Mouse (Mus musculus): Measurements from ENCODE around the gene Cntnap1. TPM values are rescaled to one million over a fixed set of nuclear protein-coding genes. Genes with fewer than 3 reads are reported as not detected.
"Not testable (repeated sequence)": the region's sequence is repeated elsewhere in the genome, so short reads cannot be mapped to it uniquely, and the experiment has no call there.

The Cntnap1 gene
- polyA plus RNA-seq, 1 experiment from 2014 or later = 0.46 TPM

GRCm38 (mm10) chr11:101152825-101153224 is 17.5 kb upstream of the Cntnap1 start:
- Histone ChIP-seq H3K9ac (no peak overlapping the region), H3K36me3 (no peaks in the 10 kb centered on the region), H3K9me3 (no peaks in the 10 kb centered on the region), H3K4me2 (replicated peaks) (no peak overlapping the region), H3K4me1 (peaks cover 36% of the 10 kb centered on the region), H3K27me3 (0 out of 2 replicates have a peak, but pooled peaks cover 5% of the 10 kb centered on the region), H3K4me3 (no peak overlapping the region), H3K27ac (no peak overlapping the region)
- WGBS = 72% methylated on average over 1 of the region's 1 CpGs
- no peak for ATAC-seq (ENCODE audit: low FRiP score, low read depth)

DNA sequence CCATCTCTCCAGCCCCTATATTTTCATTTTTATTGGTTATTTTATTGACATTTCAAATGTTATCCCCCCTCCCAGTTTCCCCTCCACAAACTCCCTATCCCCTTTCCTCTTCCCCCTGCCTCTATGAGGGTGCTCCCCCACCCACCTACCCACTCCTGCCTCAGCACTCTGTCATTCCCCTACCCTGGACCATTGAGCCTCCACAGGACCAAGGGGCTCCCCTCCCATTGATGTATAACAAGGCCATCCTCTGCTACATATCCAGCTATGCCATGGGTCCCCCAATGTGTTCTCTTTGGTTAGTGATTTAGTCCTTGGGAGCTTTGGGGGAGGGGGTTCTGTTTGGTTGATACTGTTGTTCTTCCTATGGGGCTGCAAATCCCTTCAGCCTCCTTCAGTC is 15.7 kb upstream of the Cntnap1 start:
- H3K9ac ChIP-seq = no peak overlapping the region
- H3K36me3 ChIP-seq = no peaks in the 10 kb centered on the region
- ATAC-seq (ENCODE audit: low FRiP score, low read depth) = no peak
- H3K27ac ChIP-seq = no peak overlapping the region
- 0 out of 2 replicates have a peak, but pooled peaks cover 7% of the 10 kb centered on the region for H3K27me3 ChIP-seq
- peaks cover 21% of the 10 kb centered on the region for H3K4me1 ChIP-seq
- H3K4me3 ChIP-seq = no peak overlapping the region
- H3K9me3 ChIP-seq = no peaks in the 10 kb centered on the region
- no peak overlapping the region for H3K4me2 ChIP-seq (replicated peaks)

GRCm38 (mm10) chr11:101155151-101155550 is 15.2 kb upstream of the Cntnap1 start:
- Histone ChIP-seq H3K27me3 (0 out of 2 replicates have a peak, but pooled peaks cover 7% of the 10 kb centered on the region), H3K4me2 (replicated peaks) (peak overlapping the region; percentile 85), H3K9ac (no peak overlapping the region; the same call in 1 of the 2 replicates), H3K36me3 (no peaks in the 10 kb centered on the region), H3K27ac (no peak overlapping the region), H3K4me1 (peaks cover 16% of the 10 kb centered on the region), H3K9me3 (no peaks in the 10 kb centered on the region), H3K4me3 (no peak overlapping the region)
- 64% methylated on average over 6 of the region's 6 CpGs for WGBS
- no peak for ATAC-seq (ENCODE audit: low FRiP score, low read depth)

- H3K27me3 ChIP-seq = peaks cover 11% of the 10 kb centered on the region; the same call in 1 of the 2 replicates
- H3K9me3 ChIP-seq = no peaks in the 10 kb centered on the region
- H3K9ac ChIP-seq = peak within 1 kb of the TSS; percentile 79
- peak within 1 kb of the TSS; percentile 85 for H3K4me2 ChIP-seq (replicated peaks)
- ATAC-seq (ENCODE audit: low FRiP score, low read depth) = peak; percentile 80
- WGBS = 2% methylated on average over 36 of the region's 36 CpGs
- H3K36me3 ChIP-seq = no peaks in the 10 kb centered on the region
- H3K4me3 ChIP-seq = peak within 1 kb of the TSS; percentile 49
- H3K4me1 ChIP-seq = peaks cover 16% of the 10 kb centered on the region; the same call in 1 of the 2 replicates
- no peak within 1 kb of the TSS; the same call in 1 of the 2 replicates for H3K27ac ChIP-seq
Measured at GRCm38 (mm10) chr11:101155728-101156371, 14.5 kb upstream of the Cntnap1 start, which contains the start of gene Tubg2. Tubg2 (plus strand) TSS chr11:101155907.

DNA sequence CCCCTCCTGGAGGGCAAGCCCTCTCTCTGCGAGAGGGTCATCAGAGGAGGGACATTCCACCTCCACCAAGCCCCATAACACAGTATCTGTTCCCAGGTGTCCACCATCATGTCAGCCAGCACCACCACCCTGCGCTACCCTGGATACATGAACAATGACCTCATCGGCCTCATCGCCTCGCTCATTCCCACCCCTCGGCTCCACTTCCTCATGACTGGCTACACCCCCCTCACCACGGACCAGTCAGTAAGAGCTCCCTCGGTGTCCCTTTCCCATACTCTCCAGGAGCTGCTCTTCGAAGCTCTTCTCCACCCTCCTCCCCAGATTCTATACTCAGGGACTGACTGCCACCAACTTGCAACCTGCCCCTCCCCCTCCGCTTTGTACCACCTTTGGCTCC is 10.2 kb upstream of the Cntnap1 start:
- H3K4me2 ChIP-seq (replicated peaks); H3K4me3 ChIP-seq; H3K9ac ChIP-seq; H3K27ac ChIP-seq; H3K9me3 ChIP-seq; ATAC-seq (ENCODE audit: low FRiP score, low read depth): not testable (repeated sequence)
- 78% methylated on average over 9 of the region's 10 CpGs for WGBS
- peaks cover 13% of the 10 kb centered on the region; the same call in 1 of the 2 replicates for H3K36me3 ChIP-seq
- H3K4me1 ChIP-seq = peaks cover 25% of the 10 kb centered on the region
- H3K27me3 ChIP-seq = peaks cover 54% of the 10 kb centered on the region

- not testable (repeated sequence) for H3K9me3 ChIP-seq; H3K4me3 ChIP-seq; ATAC-seq (ENCODE audit: low FRiP score, low read depth); H3K4me2 ChIP-seq (replicated peaks); H3K9ac ChIP-seq; H3K27ac ChIP-seq
- peaks cover 19% of the 10 kb centered on the region for H3K4me1 ChIP-seq
- WGBS = 77% methylated on average over 8 of the region's 8 CpGs
- peaks cover 63% of the 10 kb centered on the region for H3K27me3 ChIP-seq
- peaks cover 14% of the 10 kb centered on the region; the same call in 1 of the 2 replicates for H3K36me3 ChIP-seq
Measured at GRCm38 (mm10) chr11:101160981-101161505, 9.3 kb upstream of the Cntnap1 start.

DNA sequence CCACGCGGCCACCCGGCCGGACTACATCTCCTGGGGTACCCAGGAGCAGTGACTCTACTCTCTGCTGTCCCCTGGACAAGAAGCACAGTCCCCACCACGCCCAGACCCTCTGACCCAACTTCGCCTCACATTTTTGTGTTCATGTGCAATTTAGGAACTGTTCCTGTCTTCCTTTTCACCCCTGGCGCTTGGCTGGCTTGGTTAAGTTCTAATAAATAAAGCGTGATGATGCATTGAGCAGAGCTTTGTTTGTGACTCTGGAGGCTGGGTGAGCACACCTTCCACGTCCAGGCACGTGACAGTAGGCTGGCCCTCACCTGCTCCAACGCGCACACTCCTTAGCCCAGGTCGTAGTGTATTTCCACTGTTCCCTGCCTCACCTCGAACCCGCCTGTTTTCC is 8.8 kb upstream of the Cntnap1 start:
- Histone ChIP-seq H3K4me2 (replicated peaks) (no peak overlapping the region), H3K36me3 (peaks cover 19% of the 10 kb centered on the region), H3K9me3 (no peaks in the 10 kb centered on the region), H3K4me1 (peaks cover 14% of the 10 kb centered on the region), H3K4me3 (no peak overlapping the region), H3K27me3 (peaks cover 66% of the 10 kb centered on the region), H3K9ac (no peak overlapping the region), H3K27ac (no peak overlapping the region)
- ATAC-seq (ENCODE audit: low FRiP score, low read depth) = no peak
- WGBS = 85% methylated on average over 15 of the region's 15 CpGs

DNA sequence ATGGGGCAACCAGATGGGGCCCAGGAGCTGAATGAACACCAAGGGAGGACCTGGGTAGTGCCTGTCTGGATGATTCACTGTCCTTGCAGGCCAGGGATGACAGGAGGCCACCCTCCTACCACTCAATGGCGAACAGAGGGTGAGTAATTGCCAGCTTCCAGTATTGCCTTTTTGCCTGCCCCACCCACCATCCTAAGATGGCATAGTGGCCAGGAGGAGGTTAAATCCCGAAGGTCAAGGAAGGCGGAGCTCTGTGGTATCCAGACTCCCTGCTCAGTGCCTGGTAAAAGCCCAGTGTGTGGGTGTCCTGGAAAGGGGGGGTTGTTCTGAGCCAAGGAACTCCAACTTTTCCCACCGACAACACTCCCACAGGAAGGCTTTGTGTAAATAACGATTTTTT is 8.0 kb upstream of the Cntnap1 start:
- Histone ChIP-seq H3K9me3 (no peaks in the 10 kb centered on the region), H3K4me3 (no peak overlapping the region), H3K9ac (no peak overlapping the region), H3K27ac (no peak overlapping the region), H3K4me2 (replicated peaks) (no peak overlapping the region), H3K36me3 (peaks cover 25% of the 10 kb centered on the region), H3K4me1 (peaks cover 13% of the 10 kb centered on the region), H3K27me3 (peaks cover 71% of the 10 kb centered on the region)
- ATAC-seq (ENCODE audit: low FRiP score, low read depth) = no peak
- WGBS = 53% methylated on average over 5 of the region's 5 CpGs

DNA sequence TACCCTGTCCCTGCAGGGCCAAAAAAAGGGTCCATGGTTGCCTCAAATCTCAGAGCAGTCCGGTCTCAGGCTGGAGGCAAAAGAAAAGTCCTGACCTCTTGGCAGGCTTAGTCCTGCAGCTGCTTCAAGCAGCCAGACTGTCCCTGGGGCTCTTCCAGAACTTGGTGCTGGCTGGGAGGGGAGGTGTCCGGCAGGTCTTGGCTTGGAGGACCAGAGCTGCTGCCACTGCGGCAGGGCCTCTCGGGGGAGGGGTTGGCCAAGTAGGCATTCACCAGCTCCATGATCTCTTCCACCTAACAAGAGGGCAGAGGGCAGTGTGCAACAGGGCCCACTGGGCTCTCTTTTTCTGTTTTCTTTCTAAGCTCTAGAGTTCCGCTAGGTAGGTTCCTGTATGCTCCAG is 7.6 kb upstream of the Cntnap1 start:
- H3K27me3 ChIP-seq = peaks cover 75% of the 10 kb centered on the region
- H3K9me3 ChIP-seq = no peaks in the 10 kb centered on the region
- no peak overlapping the region for H3K9ac ChIP-seq
- H3K36me3 ChIP-seq = peaks cover 30% of the 10 kb centered on the region
- no peak overlapping the region for H3K4me3 ChIP-seq
- no peak overlapping the region for H3K27ac ChIP-seq
- H3K4me1 ChIP-seq = peaks cover 13% of the 10 kb centered on the region
- WGBS = 53% methylated on average over 5 of the region's 5 CpGs
- ATAC-seq (ENCODE audit: low FRiP score, low read depth) = no peak
- H3K4me2 ChIP-seq (replicated peaks) = no peak overlapping the region

GRCm38 (mm10) chr11:101163476-101164350 is 6.6 kb upstream of the Cntnap1 start:
- peaks cover 34% of the 10 kb centered on the region for H3K36me3 ChIP-seq
- H3K9me3 ChIP-seq = no peaks in the 10 kb centered on the region
- H3K9ac ChIP-seq = peak overlapping the region; percentile 65
- H3K4me3 ChIP-seq = peak overlapping the region; percentile 45
- peak overlapping the region; percentile 76 for H3K4me2 ChIP-seq (replicated peaks)
- H3K27ac ChIP-seq = no peak overlapping the region
- no peak for ATAC-seq (ENCODE audit: low FRiP score, low read depth)
- WGBS = 10% methylated on average over 49 of the region's 49 CpGs
- H3K4me1 ChIP-seq = peaks cover 14% of the 10 kb centered on the region
- H3K27me3 ChIP-seq = peaks cover 85% of the 10 kb centered on the region

GRCm38 (mm10) chr11:101164351-101164665 is 6.0 kb upstream of the Cntnap1 start:
- H3K36me3 ChIP-seq = peaks cover 34% of the 10 kb centered on the region
- no peak for ATAC-seq (ENCODE audit: low FRiP score, low read depth)
- peak overlapping the region; percentile 45 for H3K4me3 ChIP-seq
- H3K9me3 ChIP-seq = no peaks in the 10 kb centered on the region
- 5% methylated on average over 21 of the region's 21 CpGs for WGBS
- peaks cover 19% of the 10 kb centered on the region for H3K4me1 ChIP-seq
- no peak overlapping the region for H3K27ac ChIP-seq
- H3K4me2 ChIP-seq (replicated peaks) = peak overlapping the region; percentile 76
- peak overlapping the region; percentile 65 for H3K9ac ChIP-seq
- peaks cover 91% of the 10 kb centered on the region for H3K27me3 ChIP-seq
